Mouse (Mus musculus) embryo, embryonic 10 days (tissue): ENCODE measurements around the gene Vars.

Experiments used
- DNase-seq: peaks from one replicate; pipeline ENCODE4 v3.0.0-alpha.2; 2015; ENCODE audit warnings: low spot score

Gene Vars

DNA sequence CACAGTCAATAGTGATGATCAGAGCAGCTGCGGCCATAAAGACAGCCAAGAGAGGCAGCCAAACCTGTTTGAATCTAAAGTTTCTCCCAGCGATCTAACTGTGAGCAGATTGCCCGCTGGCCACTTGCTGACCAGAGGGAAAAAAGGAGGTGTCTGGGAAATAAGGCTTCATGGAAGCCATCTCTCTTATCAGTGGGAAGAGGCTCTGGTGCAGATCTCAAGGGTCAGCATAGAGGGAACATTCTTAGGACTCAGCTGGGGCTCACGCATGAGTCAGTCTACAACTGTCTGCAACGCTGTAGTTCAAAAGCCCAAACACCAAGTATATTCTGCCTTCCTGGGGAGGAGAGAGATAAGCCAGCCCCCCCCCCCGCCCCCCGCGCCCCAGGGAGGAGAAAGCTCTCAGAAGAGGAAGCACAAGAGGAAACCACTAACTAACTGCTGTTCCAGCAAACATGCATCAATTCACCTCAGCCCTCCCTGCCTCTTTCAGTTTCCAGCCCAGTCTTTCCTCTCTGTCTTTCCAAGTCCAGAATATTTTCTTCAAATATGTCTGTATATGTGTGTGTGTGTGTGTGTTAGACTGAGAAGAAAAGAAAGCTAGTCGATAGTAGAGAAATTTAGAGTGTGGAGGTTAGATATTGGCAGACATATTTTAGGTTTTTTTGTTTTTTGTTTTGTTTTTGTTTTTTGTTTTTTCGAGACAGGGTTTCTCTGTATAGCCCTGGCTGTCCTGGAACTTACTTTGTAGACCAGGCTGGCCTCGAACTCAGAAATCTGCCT, 47.6 kb downstream of the Vars start:
- DNase-seq: peak; percentile 43

DNA sequence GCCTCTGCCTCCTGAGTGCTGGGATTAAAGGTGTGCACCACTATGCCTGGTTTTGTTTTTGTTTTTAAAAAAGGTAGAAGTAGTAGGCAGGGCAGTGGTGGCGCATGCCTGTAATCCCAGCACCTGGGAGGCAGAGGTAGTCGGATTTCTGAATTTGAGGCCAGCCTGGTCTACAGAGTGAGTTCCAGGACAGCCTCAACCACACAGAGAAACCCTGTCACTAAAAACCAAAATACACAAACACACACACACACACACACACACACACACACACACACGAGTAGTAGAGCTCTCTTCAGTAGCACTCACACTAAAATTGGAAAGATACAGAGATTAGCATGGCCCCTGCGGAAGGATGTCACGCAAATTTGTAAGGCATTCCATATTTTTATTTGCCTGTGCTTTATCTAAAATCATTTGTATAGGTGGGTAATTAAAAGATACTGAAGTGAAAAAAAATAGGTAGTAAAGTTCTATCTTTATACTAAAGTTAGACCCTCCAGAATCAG, 48.2 kb downstream of the Vars start:
- DNase-seq: no peak

DNA sequence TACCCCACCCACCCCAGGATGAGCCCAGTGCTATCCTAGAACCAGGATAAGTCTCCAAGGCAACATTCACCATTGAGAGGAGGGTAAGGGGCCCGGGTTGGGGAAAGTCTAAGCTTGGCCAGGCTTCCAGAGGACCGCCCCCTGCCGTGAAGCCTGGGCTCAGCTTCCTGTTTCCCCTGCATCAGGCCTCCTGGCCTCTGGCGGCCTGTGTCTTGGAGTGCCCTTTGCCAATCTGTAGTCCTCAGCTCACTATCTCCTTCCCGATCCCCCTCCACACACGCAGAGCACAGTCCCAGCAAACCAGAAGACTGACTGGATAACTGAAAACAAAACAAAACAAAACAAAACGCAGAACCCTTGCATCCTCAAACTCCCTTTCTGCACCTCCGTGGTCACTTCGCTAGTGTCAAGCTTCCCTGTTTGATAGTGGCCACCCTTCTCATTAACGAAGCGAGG, 48.8 kb downstream of the Vars start, which contains the start of gene Clic1:
Gene Clic1 (plus strand): TSS at position 406 of the 456 bp plus-strand sequence.
- DNase-seq: peak; percentile 92

DNA sequence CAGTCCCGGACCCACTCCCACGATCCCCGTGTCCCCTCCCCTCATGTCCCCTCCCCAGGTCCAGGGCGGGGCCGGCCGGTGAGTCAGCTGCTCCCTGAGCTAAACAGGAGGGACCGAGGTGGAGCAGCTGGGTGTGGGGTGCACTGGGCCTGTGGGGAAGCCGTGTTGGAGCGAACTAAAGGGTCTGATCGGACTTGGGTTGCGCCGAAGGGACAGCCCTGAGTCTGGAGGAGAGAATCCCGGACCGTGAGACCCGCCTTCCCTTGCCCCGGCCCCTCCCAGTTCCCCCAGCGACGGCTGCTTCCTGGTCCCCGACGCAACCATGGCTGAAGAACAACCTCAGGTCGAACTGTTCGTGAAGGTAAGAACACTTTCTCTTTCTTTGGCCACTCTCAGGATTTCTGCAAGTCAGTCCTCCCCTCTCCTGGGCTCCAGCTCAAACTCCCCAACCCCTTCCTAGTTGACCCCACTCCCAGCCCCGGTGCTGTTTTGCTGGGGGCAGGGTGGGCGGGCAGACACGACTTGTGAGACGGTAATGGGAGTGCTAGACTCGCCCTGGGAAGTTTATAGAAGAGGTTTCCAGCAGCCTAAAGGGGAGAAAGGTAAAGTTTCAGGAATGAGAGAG, 49.5 kb downstream of the Vars start:
- peak; percentile 79 for DNase-seq

DNA sequence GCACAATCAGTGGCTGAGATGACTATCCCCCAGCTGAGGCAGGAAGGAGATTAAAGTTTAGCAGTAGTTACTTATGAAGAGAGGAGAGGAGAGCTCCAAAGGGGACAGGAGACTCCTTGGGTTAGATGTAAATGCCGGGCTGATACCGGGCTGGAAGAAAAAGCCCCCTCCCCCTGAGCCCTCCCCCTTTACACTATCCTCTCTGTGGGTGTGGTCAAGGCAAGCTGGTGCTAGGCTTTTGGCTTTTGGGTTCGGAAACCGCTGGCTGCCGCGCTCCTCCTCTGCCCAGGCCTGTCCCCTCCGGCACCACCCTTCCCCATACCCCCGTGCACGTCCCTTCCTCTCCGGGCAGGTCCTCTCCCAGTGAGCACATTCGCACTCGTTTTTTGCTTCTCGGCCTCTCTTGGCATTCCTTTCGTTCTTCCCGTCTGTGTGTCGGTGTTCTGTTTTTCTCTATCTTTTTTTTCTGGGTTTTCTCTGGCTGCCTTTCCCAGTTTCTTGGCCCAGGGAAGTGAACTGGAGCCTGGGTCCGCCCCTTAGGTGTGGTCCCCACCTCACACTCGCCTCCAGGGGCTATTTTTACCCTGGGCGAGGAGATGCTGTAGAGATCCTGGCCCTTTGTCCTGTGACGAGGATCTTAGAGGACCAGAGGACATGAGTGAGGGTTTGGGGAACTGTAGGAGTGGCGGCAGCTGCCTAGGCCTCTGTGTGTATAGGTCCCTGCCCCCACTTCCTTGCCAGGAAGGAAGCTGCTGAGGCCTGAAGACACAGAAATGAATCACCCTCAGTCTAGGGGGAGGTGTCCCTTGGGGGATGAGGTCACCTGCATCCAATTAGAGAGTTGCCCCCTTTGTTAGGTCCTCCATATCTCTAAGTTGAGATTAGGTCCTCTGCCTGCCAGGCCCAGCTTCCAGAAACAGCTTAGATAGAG, 50.6 kb downstream of the Vars start:
- DNase-seq: peak; percentile 88

DNA sequence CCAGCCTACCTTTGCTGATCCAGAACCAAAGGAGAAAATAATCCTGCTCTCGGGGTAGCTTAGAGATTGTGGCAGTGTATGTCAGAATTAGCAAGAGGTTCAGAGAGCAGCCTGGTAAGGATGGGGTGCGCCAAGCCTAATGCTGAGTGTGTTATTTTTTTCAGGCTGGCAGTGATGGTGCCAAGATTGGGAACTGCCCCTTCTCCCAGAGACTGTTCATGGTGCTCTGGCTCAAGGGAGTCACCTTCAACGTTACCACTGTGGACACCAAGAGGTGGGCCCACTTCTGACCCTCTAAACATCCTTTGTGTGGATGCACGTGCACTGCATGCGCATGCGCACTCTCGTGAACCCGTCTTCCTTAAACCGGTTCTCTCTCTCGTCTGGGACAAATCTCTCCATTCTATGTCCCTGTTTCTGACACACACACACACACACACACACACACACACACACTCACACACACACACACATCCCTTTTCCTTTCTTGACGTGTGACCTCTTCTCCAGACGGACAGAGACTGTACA, 51.5 kb downstream of the Vars start:
- no peak for DNase-seq

DNA sequence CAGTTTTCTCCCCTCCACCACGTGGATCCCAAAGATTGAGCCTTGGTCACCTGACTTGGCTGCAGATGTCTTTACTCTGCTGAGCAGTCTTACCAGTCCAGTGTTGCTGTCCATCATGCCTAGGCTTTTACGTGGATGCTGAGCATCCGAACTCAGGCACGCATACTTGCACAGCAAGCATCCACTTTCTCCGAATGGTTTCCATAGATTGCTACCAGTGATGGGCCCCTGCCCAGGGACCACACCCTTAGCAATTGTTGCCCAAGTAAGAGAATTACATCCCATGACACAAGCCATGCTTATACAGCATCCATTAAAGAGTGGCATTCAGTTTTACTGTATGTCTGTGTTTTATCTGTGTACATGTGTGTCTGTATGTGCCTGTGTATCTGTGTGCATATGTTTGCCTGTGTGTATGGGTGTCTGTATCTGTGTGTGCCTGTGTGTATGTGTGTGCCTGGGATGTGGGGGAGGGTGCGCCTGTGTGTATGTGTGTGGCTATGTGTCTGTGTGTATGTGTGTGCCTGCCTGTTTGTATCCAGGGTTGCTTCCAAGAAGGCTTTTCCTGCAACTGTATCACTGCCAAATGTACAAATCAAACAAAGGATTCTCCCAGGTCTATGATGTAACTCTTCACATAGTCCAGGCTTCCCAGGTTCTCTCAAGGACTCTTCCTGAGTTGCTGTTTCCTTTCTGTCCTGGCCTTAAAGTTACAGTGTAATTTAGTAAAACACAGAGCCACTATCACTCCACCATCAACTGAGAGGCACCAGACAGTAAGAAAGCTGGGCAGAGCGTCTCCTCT, 55.1 kb downstream of the Vars start:
- no peak for DNase-seq

DNA sequence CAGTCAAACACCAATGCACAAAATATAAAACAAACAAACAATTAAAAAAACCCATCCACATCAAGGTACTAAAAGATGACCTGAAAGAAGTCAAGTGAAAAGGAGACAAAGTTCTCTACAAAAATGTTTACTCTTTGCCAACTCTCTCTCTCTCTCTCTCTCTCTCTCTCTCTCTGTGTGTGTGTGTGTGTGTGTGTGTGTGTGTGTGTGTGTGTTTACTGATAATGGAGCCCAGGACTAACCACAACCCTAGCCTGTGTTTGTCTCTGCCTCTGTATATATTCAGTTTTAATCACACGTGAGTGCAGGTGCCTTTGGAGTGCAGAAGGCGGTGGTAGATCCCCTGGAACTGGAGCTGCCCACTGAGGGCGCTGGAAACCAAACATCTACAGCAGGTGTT, 56.3 kb downstream of the Vars start:
- no peak for DNase-seq

DNA sequence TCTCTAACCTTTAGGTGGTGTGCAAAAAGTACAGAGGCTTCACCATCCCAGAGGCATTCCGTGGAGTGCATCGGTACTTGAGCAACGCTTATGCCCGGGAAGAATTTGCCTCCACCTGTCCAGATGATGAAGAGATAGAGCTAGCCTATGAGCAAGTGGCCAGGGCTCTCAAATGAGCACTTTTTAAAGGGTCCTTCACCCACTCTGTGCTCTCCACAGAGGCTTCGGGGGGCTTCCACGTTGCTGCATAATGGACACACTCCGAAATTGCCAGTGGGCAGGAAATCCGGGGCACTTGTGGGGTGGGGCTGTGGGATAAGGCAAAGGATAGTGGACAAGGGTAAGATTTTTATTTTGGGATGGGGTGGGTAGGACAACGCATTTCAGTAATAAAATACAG, 57.5 kb downstream of the Vars start:
- DNase-seq: no peak

DNA sequence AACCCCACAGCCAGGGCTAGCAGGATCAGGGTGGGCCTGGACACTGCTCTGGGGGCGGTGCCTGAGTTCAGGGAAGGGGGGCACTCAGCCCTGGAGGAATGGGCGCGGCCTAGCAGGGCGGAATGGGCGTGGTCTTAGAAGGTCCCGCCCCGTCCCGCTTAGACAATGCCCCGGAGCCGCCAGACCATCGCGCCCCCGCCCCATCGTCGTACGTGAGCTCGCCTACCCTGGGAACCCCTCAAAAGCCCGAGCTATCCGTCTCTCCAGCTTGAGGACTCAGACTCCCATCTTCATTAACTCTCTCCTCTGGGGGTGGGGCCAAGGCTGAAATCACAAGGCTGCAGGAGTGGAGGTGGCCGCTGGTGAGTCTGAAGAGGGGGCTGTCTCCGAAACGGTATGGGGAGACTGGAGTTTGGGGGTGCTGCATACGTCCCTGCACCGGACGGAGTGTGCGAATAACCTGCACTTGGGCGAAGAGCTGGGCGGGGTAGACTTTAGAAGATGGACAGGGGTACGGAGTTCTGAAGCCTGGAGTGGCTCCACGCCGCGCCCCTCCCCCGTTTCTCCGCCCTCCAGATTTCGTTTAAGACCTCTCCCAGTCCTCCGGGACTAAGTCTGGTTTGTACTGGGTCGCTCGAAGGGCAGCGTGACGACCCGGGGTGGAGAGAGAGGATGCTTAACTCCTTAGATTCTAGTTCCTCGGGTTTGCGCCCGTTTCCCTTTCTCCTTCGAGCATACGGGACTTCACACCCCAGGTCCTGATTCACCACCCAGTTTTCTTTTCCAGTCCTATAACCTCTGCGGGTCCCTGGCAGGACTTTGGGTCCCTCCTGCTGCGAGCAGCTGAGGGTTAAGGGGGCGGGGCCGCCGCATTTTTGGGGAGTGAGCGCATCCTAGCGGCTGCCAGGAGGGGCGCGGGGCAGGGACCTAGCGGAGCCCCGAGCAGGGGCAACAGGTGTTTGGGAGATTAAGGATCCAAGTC, 58.4 kb downstream of the Vars start, which contains the start of gene Ddah2:
Gene Ddah2 (plus strand): TSS at position 125 of the 982 bp plus-strand sequence.
- DNase-seq: peak; percentile 98

DNA sequence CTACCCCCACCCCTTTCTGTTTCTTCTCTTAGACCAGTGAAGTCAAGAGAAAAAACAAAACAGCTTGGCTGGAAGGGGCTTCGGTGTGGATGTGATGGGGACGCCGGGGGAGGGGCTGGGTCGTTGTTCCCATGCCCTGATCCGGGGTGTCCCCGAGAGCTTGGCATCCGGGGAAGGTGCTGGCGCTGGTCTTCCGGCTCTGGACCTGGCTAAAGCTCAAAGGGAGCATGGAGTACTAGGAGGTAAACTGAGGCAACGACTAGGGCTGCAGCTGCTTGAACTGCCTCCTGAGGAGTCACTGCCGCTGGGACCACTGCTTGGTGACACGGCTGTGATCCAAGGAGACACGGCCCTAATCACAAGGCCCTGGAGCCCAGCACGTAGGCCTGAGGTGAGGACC, 59.3 kb downstream of the Vars start:
- DNase-seq: no peak

DNA sequence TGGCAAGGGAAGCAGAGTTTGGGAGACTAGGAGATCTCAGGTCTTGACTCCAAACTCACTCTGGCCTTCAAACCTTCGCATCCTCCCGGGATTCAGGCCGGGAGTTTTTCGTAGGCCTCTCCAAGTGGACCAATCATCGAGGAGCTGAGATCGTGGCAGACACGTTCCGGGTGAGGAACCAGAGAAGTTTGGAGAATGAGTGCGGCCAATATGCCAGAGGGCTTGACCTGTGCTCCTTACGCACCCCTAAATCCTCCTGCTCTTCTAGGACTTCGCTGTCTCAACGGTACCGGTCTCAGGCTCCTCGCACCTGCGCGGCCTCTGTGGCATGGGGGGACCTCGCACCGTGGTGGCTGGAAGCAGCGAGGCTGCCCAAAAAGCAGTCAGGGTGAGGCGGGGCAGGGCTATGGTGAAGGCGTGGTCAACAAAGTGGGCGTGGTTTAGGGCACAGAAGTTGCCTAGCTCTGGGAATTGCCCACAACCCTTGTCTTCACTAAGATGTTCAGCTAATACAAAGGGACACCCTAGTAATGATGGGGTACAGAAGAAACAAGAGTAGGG, 60.0 kb downstream of the Vars start:
- peak; percentile 51 for DNase-seq

DNA sequence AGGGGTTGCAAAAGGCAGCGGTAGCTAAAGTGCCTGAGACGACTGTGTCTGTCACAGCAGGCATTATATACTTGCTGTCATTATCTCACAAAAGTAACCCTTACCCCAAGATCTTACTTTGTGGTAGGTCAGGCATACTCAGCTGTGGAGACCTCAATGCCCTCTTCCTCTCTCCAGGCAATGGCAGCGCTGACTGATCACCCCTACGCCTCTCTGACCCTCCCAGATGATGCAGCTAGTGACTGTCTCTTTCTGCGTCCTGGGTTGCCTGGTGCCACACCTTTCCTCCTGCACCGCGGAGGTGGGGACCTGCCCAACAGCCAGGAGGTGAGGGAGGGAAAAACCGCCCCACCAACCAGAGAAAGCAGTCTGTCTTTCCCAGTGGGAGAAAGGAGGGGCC, 60.5 kb downstream of the Vars start:
- DNase-seq: no peak

DNA sequence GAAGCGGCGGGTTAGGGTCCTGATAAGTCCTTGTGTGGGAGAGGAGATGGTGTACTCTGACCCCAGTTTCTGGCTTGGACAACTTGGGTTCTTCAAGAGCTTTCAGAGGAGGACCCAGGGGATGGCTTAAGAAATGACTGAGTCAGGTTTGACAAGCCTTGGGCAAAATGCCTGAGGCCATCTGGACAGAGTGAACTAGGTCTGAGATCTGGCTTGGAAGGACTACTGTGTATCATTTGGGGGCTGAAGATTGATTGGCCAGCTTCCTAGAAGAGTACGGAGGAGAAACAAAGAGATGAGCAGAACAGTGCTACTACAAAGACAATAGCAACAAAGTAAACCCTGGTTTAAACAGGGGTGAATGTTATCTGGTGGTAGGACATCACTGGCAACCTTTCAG, 62.7 kb downstream of the Vars start:
- DNase-seq: no peak

DNA sequence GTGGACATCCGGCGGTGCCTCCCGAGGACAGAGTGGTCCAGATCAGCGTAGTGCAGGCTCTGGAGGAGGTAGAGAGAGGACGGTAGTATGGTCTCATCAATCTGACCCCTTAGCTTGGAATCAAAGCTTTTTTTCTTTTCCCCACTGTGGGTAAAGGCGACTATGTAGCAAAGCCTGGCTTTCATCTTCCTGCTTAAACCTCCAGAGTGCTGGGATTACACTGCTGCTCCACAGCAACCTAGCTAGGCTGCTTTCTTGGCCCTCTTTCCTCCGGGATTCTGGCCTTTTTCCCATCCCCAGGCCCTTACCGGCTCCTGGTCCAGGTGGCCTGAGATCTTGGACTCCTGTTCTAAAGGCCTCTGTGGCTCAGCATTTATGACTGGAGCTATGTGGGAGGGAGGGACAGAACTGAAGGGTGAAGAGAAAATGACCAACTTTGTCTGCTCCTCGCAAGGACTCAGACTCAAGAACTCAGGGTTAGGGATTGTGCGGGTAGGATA, 63.6 kb downstream of the Vars start:
- DNase-seq: no peak

DNA sequence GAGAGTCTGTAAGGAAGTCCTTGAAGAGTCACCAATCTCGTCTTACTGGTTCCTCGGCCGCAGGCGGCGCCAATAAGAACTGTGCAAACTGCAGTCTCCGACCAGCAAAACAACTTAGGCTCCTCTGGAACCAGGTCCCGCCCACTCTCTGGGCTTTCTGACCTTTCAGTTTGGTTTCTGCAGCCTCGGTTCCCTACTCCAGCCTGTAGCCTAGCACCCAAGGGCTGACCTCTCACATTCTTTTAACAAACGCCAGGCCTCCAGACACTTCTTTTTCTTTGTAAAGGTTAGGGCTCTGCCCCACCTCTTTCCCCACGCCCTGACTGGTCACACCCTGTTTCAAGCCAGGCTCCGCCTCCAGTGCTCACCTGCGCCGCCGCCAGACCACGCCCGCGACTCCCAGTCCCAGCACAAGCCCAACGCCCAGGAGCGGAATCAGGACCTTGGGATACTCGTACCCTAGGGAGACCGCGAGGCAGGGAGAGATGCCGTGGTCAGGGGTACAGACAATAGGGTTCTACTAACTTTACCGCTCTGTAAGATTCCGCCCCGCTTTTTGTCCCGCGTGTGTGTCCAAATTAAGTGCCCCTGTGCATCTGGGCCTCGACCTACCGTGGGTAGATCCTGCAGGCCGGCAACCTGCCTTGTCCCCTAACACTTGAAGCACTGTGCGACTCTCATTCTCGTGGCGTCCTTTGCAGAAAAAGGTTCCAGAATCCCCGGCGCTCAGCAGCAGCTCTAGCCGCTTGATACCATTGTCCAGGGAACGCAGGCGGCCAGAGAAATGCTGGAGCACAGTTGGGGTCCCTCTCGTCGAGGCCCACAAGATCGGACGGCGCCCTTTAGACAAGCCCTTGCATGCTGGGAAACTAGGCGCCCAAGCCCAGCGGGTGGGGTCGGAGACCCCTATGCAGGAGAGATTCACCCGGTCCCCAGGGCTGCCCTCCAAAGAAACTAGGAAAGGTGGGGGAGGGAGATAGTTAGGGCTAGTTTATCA, 64.5 kb downstream of the Vars start, which contains the start of gene Ly6g6c:
Gene Ly6g6c (plus strand): TSS at position 438 of the 997 bp plus-strand sequence.
- DNase-seq: peak; percentile 81
